22 mouse cellular contexts compared by ENCODE assay signal in genomic region chr9:17189552-17189951, GRCm38 (mm10).
DNase-seq lines count a peak whose midpoint lies in the region; ATAC-seq and TF ChIP-seq lines count a peak whose summit lies in the region.
"Had no signal": no experiment of that assay in that cellular context is flagged by ENCODE, and none has a peak within 500 bp of the region (broad histone marks: within the 10 kb centered on the region; RNA-seq: fewer than 3 reads in every experiment).

No protein-coding gene starts in this region.

- peak; percentile 2 to 5 for DNase-seq in cerebellum, postnatal 14 days
- DNase-seq in cerebellum, postnatal 25 days, result no peak
- no peak for DNase-seq in midbrain, postnatal 0 days (ENCODE audit: low spot score)
- DNase-seq in midbrain, embryonic 10.5 days (ENCODE audit: low spot score), result no peak
- no peak for DNase-seq in stomach, postnatal 0 days (ENCODE audit: low spot score)
- DNase-seq in adrenal gland, postnatal 4 days (ENCODE audit: low spot score in 2 of 2), result no peak
- DNase-seq: adrenal gland, postnatal 10 days; cerebellum, adult 9-10 months; gastrocnemius, postnatal 25 days; lung, embryonic 14.5 days; lung, postnatal 36 days; right cerebral cortex, postnatal 4 days had no signal

- H3K9ac ChIP-seq in intestine, postnatal 0 days (ENCODE audit: low read depth, low read length), result no peak overlapping the region
- H3K9ac ChIP-seq in intestine, embryonic 16.5 days (ENCODE audit: low read depth, low read length), result no peak overlapping the region
- H3K9ac ChIP-seq in midbrain, postnatal 0 days (replicated peaks; ENCODE audit: low read length, poor library complexity, severe bottlenecking), result no peak overlapping the region
- H3K9ac ChIP-seq in stomach, postnatal 0 days (ENCODE audit: low read length), result no peak overlapping the region
- H3K9ac ChIP-seq: forebrain, embryonic 13.5 days; kidney, embryonic 15.5 days; limb, embryonic 12.5 days; liver, embryonic 12.5 days; lung, embryonic 14.5 days had no signal

- WGBS in intestine, postnatal 0 days, result 68% methylated on average over 2 of the region's 2 CpGs
- 78% methylated on average over 2 of the region's 2 CpGs for WGBS in intestine, embryonic 16.5 days
- WGBS in midbrain, postnatal 0 days, result 80% methylated on average over 2 of the region's 2 CpGs
- 78% methylated on average over 2 of the region's 2 CpGs for WGBS in midbrain, embryonic 10.5 days
- WGBS in stomach, postnatal 0 days, result 72% methylated on average over 2 of the region's 2 CpGs

- H3K36me3 ChIP-seq in intestine, postnatal 0 days (ENCODE audit: control insufficient read depth, insufficient read depth), result no peaks in the 10 kb centered on the region
- H3K36me3 ChIP-seq in intestine, embryonic 16.5 days (ENCODE audit: control insufficient read depth, insufficient read depth, low read length), result no peaks in the 10 kb centered on the region
- H3K36me3 ChIP-seq in midbrain, postnatal 0 days (ENCODE audit: insufficient read depth, low read length), result no peaks in the 10 kb centered on the region
- H3K36me3 ChIP-seq in midbrain, embryonic 10.5 days, result no peaks in the 10 kb centered on the region
- H3K36me3 ChIP-seq in stomach, postnatal 0 days (ENCODE audit: control insufficient read depth, insufficient read depth, low read length), result no peaks in the 10 kb centered on the region
- H3K36me3 ChIP-seq: hindbrain, embryonic 10.5 days; kidney, embryonic 15.5 days; limb, embryonic 12.5 days; liver, embryonic 12.5 days had no signal

- no peak overlapping the region for H3K27ac ChIP-seq in intestine, postnatal 0 days (ENCODE audit: low read depth, low read length)
- no peak overlapping the region for H3K27ac ChIP-seq in intestine, embryonic 16.5 days (ENCODE audit: low read length)
- H3K27ac ChIP-seq in midbrain, postnatal 0 days (ENCODE audit: low read depth, low read length), result no peak overlapping the region
- H3K27ac ChIP-seq in midbrain, embryonic 10.5 days (replicated peaks), result no peak overlapping the region
- no peak overlapping the region for H3K27ac ChIP-seq in stomach, postnatal 0 days (replicated peaks)
- H3K27ac ChIP-seq: forebrain, embryonic 13.5 days; hindbrain, embryonic 10.5 days; kidney, embryonic 15.5 days; limb, embryonic 12.5 days; liver, embryonic 12.5 days had no signal

- no peak overlapping the region for H3K4me3 ChIP-seq in intestine, postnatal 0 days (ENCODE audit: low read depth, low read length)
- no peak overlapping the region for H3K4me3 ChIP-seq in intestine, embryonic 16.5 days (ENCODE audit: low read length)
- no peak overlapping the region for H3K4me3 ChIP-seq in midbrain, postnatal 0 days (ENCODE audit: low read depth, low read length)
- no peak overlapping the region for H3K4me3 ChIP-seq in midbrain, embryonic 10.5 days
- H3K4me3 ChIP-seq in stomach, postnatal 0 days (ENCODE audit: low read depth, low read length), result no peak overlapping the region
- H3K4me3 ChIP-seq: erythroblast, embryonic 14.5 days; forebrain, embryonic 13.5 days; hindbrain, embryonic 10.5 days; kidney, embryonic 15.5 days; limb, embryonic 12.5 days; liver, embryonic 12.5 days had no signal

- peak; percentile 40; the same call in 1 of the 2 replicates for TF ChIP-seq CTCF in intestine, postnatal 0 days (IDR thresholded peaks at IDR 0.05; ENCODE audit: low read depth)
- peak; percentile 35; the same call in 1 of the 2 replicates for TF ChIP-seq CTCF in midbrain, postnatal 0 days (IDR thresholded peaks at IDR 0.05)
- TF ChIP-seq CTCF in stomach, postnatal 0 days (IDR thresholded peaks at IDR 0.05; ENCODE audit: low read depth), result peak; percentile 15; the same call in 1 of the 2 replicates

- no peak for ATAC-seq in intestine, postnatal 0 days
- ATAC-seq in intestine, embryonic 16.5 days, result no peak
- ATAC-seq in midbrain, postnatal 0 days (ENCODE audit: low FRiP score), result no peak
- ATAC-seq in stomach, postnatal 0 days (ENCODE audit: low FRiP score, low TSS enrichment), result no peak
- ATAC-seq: activated CD4-positive, CD25-positive, alpha-beta regulatory T cell, adult 4 months; forebrain, embryonic 13.5 days; liver, embryonic 12.5 days; midbrain, embryonic 16.5 days had no signal

- no peak overlapping the region for H3K4me2 ChIP-seq in intestine, postnatal 0 days (replicated peaks; ENCODE audit: low read depth)
- no peak overlapping the region for H3K4me2 ChIP-seq in intestine, embryonic 16.5 days (ENCODE audit: low read depth, low read length)
- H3K4me2 ChIP-seq in midbrain, postnatal 0 days (ENCODE audit: low read depth, low read length, poor library complexity, severe bottlenecking), result no peak overlapping the region
- H3K4me2 ChIP-seq in stomach, postnatal 0 days (replicated peaks; ENCODE audit: low read depth), result no peak overlapping the region
- H3K4me2 ChIP-seq: forebrain, embryonic 13.5 days; kidney, embryonic 15.5 days; limb, embryonic 12.5 days; liver, embryonic 12.5 days; lung, embryonic 14.5 days had no signal

- TF ChIP-seq EP300 in stomach, postnatal 0 days (optimal IDR thresholded peaks at IDR 0.05), result no peak

- H3K9me3 ChIP-seq in intestine, postnatal 0 days (ENCODE audit: control insufficient read depth), result no peaks in the 10 kb centered on the region
- no peaks in the 10 kb centered on the region for H3K9me3 ChIP-seq in intestine, embryonic 16.5 days (ENCODE audit: control insufficient read depth, low read length)
- no peaks in the 10 kb centered on the region for H3K9me3 ChIP-seq in midbrain, postnatal 0 days (ENCODE audit: low read length)
- no peaks in the 10 kb centered on the region for H3K9me3 ChIP-seq in midbrain, embryonic 10.5 days (replicated peaks)
- no peaks in the 10 kb centered on the region for H3K9me3 ChIP-seq in stomach, postnatal 0 days (ENCODE audit: control insufficient read depth, low read length)
- H3K9me3 ChIP-seq: forebrain, embryonic 13.5 days; hindbrain, embryonic 10.5 days; kidney, embryonic 15.5 days; limb, embryonic 12.5 days; liver, embryonic 12.5 days had no signal

- no peaks in the 10 kb centered on the region for H3K27me3 ChIP-seq in intestine, postnatal 0 days (replicated peaks; ENCODE audit: control insufficient read depth, insufficient read depth, low read length)
- H3K27me3 ChIP-seq in intestine, embryonic 16.5 days (replicated peaks; ENCODE audit: control insufficient read depth, insufficient read depth, low read length), result no peaks in the 10 kb centered on the region
- H3K27me3 ChIP-seq in midbrain, postnatal 0 days (ENCODE audit: insufficient read depth, low read length), result no peaks in the 10 kb centered on the region
- H3K27me3 ChIP-seq in midbrain, embryonic 10.5 days (ENCODE audit: low read depth, poor library complexity, severe bottlenecking), result no peaks in the 10 kb centered on the region
- no peaks in the 10 kb centered on the region for H3K27me3 ChIP-seq in stomach, postnatal 0 days (ENCODE audit: control insufficient read depth, insufficient read depth, low read length)
- H3K27me3 ChIP-seq: forebrain, embryonic 13.5 days; kidney, embryonic 15.5 days; limb, embryonic 12.5 days; liver, embryonic 12.5 days had no signal

- no peaks in the 10 kb centered on the region for H3K4me1 ChIP-seq in intestine, postnatal 0 days (replicated peaks; ENCODE audit: control insufficient read depth, insufficient read depth, low read length)
- H3K4me1 ChIP-seq in intestine, embryonic 16.5 days (ENCODE audit: control insufficient read depth, insufficient read depth, low read length), result no peaks in the 10 kb centered on the region
- no peaks in the 10 kb centered on the region for H3K4me1 ChIP-seq in midbrain, postnatal 0 days (ENCODE audit: insufficient read depth, low read length)
- H3K4me1 ChIP-seq in midbrain, embryonic 10.5 days, result no peaks in the 10 kb centered on the region
- H3K4me1 ChIP-seq in stomach, postnatal 0 days (replicated peaks; ENCODE audit: control insufficient read depth, insufficient read depth), result no peaks in the 10 kb centered on the region
- H3K4me1 ChIP-seq: forebrain, embryonic 13.5 days; hindbrain, embryonic 10.5 days; kidney, embryonic 15.5 days; limb, embryonic 12.5 days; liver, embryonic 12.5 days had no signal

Comparison
In these comparisons a context has a peak if more than half of its experiments do, and no peak if none do; other contexts are left out.
1. DNase-seq: peak in cerebellum, postnatal 14 days (2 of 2); none in cerebellum, postnatal 25 days (0 of 2), midbrain, postnatal 0 days (single experiment), midbrain, embryonic 10.5 days (single experiment), stomach, postnatal 0 days (single experiment) and adrenal gland, postnatal 4 days (0 of 2).
2. Peak in every context shown above with its lines, with median percentiles within 50 percentile points of each other: CTCF ChIP-seq.